Mouse (Mus musculus): ENCODE results near the gene Slc17a8. TPM values are rescaled to one million over a fixed set of nuclear protein-coding genes. Genes with fewer than 3 reads are reported as not detected.

The Slc17a8 gene
- total RNA-seq, 1 experiment: not detected

DNA sequence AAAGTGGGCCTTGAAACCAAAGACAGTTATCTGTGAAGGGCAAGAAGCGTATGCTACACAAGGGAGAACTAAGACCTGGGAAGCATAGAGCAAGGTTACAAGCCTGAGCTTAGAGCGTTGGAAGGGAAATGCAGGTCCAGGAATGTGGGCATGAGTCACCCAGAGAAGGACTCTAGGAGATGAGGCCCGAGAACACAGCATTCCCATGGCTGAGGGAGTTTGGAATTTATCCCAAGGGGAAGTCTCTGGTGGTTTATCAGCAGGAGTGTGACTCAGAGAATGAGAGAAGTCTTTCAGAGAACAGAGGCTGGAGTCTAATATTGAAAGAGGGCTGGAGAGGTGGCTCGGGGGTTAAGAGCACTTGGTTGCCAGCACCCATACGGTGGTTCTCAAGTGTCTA is 94.0 kb downstream of the Slc17a8 start:
- H3K4me3 ChIP-seq (ENCODE audit: insufficient read depth in 1 of 2, low read depth in 1 of 2, low read length in 2 of 2, poor library complexity in 1 of 2, severe bottlenecking in 1 of 2): no peak overlapping the region
- no peak for TF ChIP-seq HCFC1 (IDR thresholded peaks at IDR 0.05; ENCODE audit: borderline replicate concordance, insufficient read depth, low read length)
- no peak for TF ChIP-seq MAFK (IDR thresholded peaks at IDR 0.05; ENCODE audit: insufficient read depth, low read depth, low read length)
- TF ChIP-seq ZNF384 (IDR thresholded peaks at IDR 0.05; ENCODE audit: low read depth, low read length): no peak
- no peak for TF ChIP-seq CHD2 (IDR thresholded peaks at IDR 0.05; ENCODE audit: low read depth, low read length)
- no peak for TF ChIP-seq ZC3H11A (IDR thresholded peaks at IDR 0.05; ENCODE audit: borderline replicate concordance, low read depth, low read length)
- H3K4me1 ChIP-seq (ENCODE audit: control insufficient read depth in 2 of 2, insufficient read depth in 2 of 2, low read length in 2 of 2, poor library complexity in 1 of 2): no peaks in the 10 kb centered on the region
- no peak for DNase-seq (ENCODE audit: low read depth, low spot score)
- no peak overlapping the region for H3K9ac ChIP-seq (ENCODE audit: insufficient read depth, low read depth, low read length, poor library complexity, severe bottlenecking)
- no peaks in the 10 kb centered on the region for H3K36me3 ChIP-seq (ENCODE audit: control insufficient read depth, insufficient read depth, low read length, poor library complexity, severe bottlenecking)
- H3K9me3 ChIP-seq (ENCODE audit: control insufficient read depth, insufficient read depth, low read depth, low read length): no peaks in the 10 kb centered on the region
- in situ Hi-C loops (cut with MboI; ENCODE audit: low sequenced_read_pairs in 2 of 2, unreplicated experiment in 2 of 2): no loop called here
- no peak overlapping the region for H3K27ac ChIP-seq (ENCODE audit: insufficient read depth, low read depth, low read length, poor library complexity, severe bottlenecking)

DNA sequence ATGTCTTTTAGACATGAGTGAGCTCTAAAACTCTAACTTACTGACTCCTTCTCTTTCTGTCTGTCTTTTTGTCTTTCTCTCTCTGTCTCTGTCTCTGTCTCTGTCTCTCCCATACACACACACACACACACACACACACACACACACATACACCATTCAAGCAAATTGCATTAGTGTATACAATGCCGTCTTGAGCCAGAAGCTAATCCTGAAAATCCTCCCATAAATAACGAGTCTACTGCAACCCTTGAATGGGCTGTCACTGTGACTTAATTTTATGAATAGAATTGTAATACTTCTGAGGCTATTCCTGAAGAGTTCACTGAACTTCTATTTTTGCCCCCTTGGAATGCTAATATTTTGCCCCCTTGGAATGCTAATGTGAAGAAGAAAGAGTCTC is 95.2 kb downstream of the Slc17a8 start:
- no peaks in the 10 kb centered on the region for H3K4me1 ChIP-seq (ENCODE audit: control insufficient read depth in 2 of 2, insufficient read depth in 2 of 2, low read length in 2 of 2, poor library complexity in 1 of 2)
- H3K36me3 ChIP-seq (ENCODE audit: control insufficient read depth, insufficient read depth, low read length, poor library complexity, severe bottlenecking): no peaks in the 10 kb centered on the region
- no peak overlapping the region for H3K27ac ChIP-seq (ENCODE audit: insufficient read depth, low read depth, low read length, poor library complexity, severe bottlenecking)
- in situ Hi-C loops (cut with MboI; ENCODE audit: low sequenced_read_pairs in 2 of 2, unreplicated experiment in 2 of 2): no loop called here
- no peak overlapping the region for H3K9ac ChIP-seq (ENCODE audit: insufficient read depth, low read depth, low read length, poor library complexity, severe bottlenecking)
- TF ChIP-seq ZNF384 (IDR thresholded peaks at IDR 0.05; ENCODE audit: low read depth, low read length) (no peak), ZC3H11A (IDR thresholded peaks at IDR 0.05; ENCODE audit: borderline replicate concordance, low read depth, low read length) (no peak)
- no peak overlapping the region for H3K4me3 ChIP-seq (ENCODE audit: insufficient read depth in 1 of 2, low read depth in 1 of 2, low read length in 2 of 2, poor library complexity in 1 of 2, severe bottlenecking in 1 of 2)
- no peak for DNase-seq (ENCODE audit: low read depth, low spot score)
- H3K9me3 ChIP-seq (ENCODE audit: control insufficient read depth, insufficient read depth, low read depth, low read length): no peaks in the 10 kb centered on the region

Other genes with a start within 250 kb of the Slc17a8 start
- 24.3 and 25.5 TPM in 2 replicates for gene Gas2l3, start 177.3 kb downstream of the Slc17a8 start, total RNA-seq (2012; rRNA removed)
- gene Nr1h4, start 87.7 kb downstream of the Slc17a8 start, total RNA-seq (2012; rRNA removed): 0.21 TPM in 1 of 2 replicates, not detected in the other
- gene Scyl2, start 65.0 kb upstream of the Slc17a8 start, total RNA-seq (2012; rRNA removed): 14.5 and 17.7 TPM in 2 replicates
- gene Actr6, start 111.0 kb upstream of the Slc17a8 start, total RNA-seq (2012; rRNA removed): 13.8 and 17.2 TPM in 2 replicates
- gene Uhrf1bp1l, start 123.7 kb upstream of the Slc17a8 start, total RNA-seq (2012; rRNA removed): 32.3 and 34.5 TPM in 2 replicates